Mouse (Mus musculus) G1E (cell line): ENCODE data around the gene Sh3bp4.

ENCODE experiments used
- CTCF ChIP-seq: IDR thresholded peaks from 2 replicates; pipeline ENCODE4 v1.5.1; 2012; ENCODE audit warnings: low read depth, low read length, inconsistent platforms, mixed read lengths
- GATA1 ChIP-seq: IDR thresholded peaks from 2 replicates; pipeline ENCODE4 v1.6.1; 2012; ENCODE audit warnings: borderline replicate concordance, low read length, inconsistent platforms, mixed read lengths

GRCm38 (mm10) chr1:89089821-89090600, 19.8 kb downstream of the Sh3bp4 start:
- TF ChIP-seq CTCF (no peak), GATA1 (no peak)
